Mouse (Mus musculus) hematopoietic multipotent progenitor cell, adult 10-12 weeks (in vitro differentiated cells): Measurements from ENCODE around the gene Tmem268. TPM values are rescaled to one million over a fixed set of nuclear protein-coding genes. Genes with fewer than 3 reads are reported as not detected.

ENCODE experiments used
- polyA plus RNA-seq: library from polyadenylated mRNA; stranded (reverse); fragments of >175 nt; gene quantifications from 2 replicates; pipeline ENCODE4 v1.2.3, GENCODE M21; 2012; ENCODE audit warnings: low replicate concordance

Tmem268 gene
- 14.5 and 19.5 TPM in 2 replicates for polyA plus RNA-seq

GRCm38 (mm10) chr4:63558407-63559081 is at the start of gene Tmem268:
TSS of gene Tmem268 (plus strand) at chr4:63558781.

GRCm38 (mm10) chr4:63544494-63545230 is 13.9 kb upstream of the Tmem268 start, which contains the start of gene Atp6v1g1:
TSS of gene Atp6v1g1 (plus strand) at chr4:63544772.

GRCm38 (mm10) chr4:63604945-63605344 is 46.4 kb downstream of the Tmem268 start, which contains the start of gene Gm11213:
TSS of gene Gm11213 (minus strand) at chr4:63605261.

GRCm38 (mm10) chr4:63622378-63622835 is 63.8 kb downstream of the Tmem268 start, which contains the start of gene Tex48:
TSS of gene Tex48 (minus strand) at chr4:63622428.

Other genes starting within 250 kb of the Tmem268 start
- gene Orm1, start 214.2 kb upstream of the Tmem268 start, polyA plus RNA-seq = 0.21 and 0.31 TPM in 2 replicates
- not detected in 2 replicates for gene Orm3, start 202.6 kb upstream of the Tmem268 start, polyA plus RNA-seq
- gene Orm2, start 196.3 kb upstream of the Tmem268 start, polyA plus RNA-seq = not detected in 2 replicates
- 285 and 506 TPM in 2 replicates for gene Akna, start 155.4 kb upstream of the Tmem268 start, polyA plus RNA-seq
- 61.6 and 147 TPM in 2 replicates for gene Whrn, start 62.8 kb upstream of the Tmem268 start, polyA plus RNA-seq
- 75.6 and 84.0 TPM in 2 replicates for gene Atp6v1g1, start 14.0 kb upstream of the Tmem268 start, polyA plus RNA-seq
- gene Gm11213, start 46.5 kb downstream of the Tmem268 start, polyA plus RNA-seq = not detected in 2 replicates
- gene Tex48, start 63.6 kb downstream of the Tmem268 start, polyA plus RNA-seq = not detected in 2 replicates
- gene Gm11214, start 104.6 kb downstream of the Tmem268 start, polyA plus RNA-seq = not detected in 2 replicates
- gene Tnfsf15, start 186.3 kb downstream of the Tmem268 start, polyA plus RNA-seq = 0.10 and 0.15 TPM in 2 replicates